Mouse (Mus musculus): ENCODE data around the gene Unc5b. TPM values are rescaled to one million over a fixed set of nuclear protein-coding genes. Genes with fewer than 3 reads are reported as not detected.

The Unc5b gene
- polyA plus RNA-seq, 1 experiment from 2014 or later, result 8.3 TPM

DNA sequence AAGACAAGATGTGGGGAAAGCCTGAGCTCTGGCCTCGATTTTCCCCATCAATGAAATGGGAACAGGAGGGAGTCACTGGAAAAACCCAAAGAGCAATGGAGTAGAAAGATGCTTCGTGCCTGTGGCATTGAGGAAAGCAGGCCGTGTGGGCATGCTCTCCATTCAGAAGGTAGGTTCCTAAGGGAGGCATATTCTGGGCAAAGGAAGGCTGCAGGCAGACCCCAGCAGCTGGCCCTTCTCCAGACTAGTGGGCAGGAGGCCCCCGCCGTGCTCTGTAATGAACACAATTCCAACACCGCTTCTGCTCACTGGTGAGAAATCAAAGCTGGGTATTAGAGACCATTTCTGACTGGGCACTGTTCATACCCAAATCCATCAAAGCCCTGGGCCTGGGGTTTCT lies 2.3 kb downstream of the Unc5b start:
- Histone ChIP-seq H3K4me2 (replicated peaks) (peak overlapping the region; percentile 94), H3K27ac (no peak overlapping the region), H3K27me3 (peaks cover 34% of the 10 kb centered on the region)

DNA sequence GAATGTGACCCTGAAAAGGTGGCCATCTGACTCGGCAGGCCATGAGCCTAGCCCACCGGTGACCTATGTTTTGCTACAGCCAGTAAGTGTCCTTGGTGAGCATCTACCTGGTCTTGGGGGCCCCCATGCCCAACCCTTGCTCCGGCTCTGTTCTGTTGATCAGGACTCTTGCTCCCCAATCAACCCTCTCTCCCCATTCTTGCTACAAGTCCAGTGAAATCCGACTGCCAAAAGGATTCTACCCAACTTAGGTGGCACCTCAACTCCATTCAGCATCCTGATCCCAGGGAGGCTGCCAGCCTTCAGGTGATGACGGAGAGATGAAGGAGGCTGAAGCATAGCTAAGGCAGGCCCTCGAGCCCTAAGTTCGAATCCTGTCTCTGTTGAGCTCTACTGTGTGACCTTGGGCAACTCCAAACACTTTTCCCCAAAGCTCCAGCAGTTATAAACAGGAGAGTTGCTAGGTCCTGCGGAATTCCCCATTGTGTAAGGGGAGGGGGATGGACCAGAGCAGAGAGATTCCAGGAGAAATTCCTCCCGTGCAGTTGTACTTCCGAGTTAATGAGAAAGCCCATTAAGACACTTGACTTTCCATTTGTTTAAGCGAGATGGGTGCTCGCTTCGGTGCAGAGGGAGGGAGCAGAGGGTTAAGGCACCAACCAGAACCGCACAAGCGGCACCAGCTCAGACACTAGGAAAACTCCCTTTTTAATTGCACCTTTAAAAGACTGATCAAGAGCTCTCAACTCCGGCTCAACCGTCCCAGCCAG lies 3.3 kb downstream of the Unc5b start:
- no peak for ATAC-seq (ENCODE audit: low FRiP score, low read depth)
- H3K4me2 ChIP-seq (replicated peaks), result peak overlapping the region; percentile 94
- peak overlapping the region; percentile 77 for H3K4me3 ChIP-seq
- peaks cover 29% of the 10 kb centered on the region for H3K27me3 ChIP-seq
- no peak overlapping the region for H3K9ac ChIP-seq
- H3K4me1 ChIP-seq, result peaks cover 86% of the 10 kb centered on the region
- WGBS, result 33% methylated on average over 17 of the region's 17 CpGs
- no peaks in the 10 kb centered on the region for H3K36me3 ChIP-seq
- no peak overlapping the region for H3K27ac ChIP-seq
- H3K9me3 ChIP-seq, result no peaks in the 10 kb centered on the region

More for the DNA sequence above, 2.3 kb downstream of the Unc5b start:
- Histone ChIP-seq H3K9ac (peak overlapping the region; percentile 85; the same call in 1 of the 2 replicates), H3K9me3 (no peaks in the 10 kb centered on the region), H3K4me3 (peak overlapping the region; percentile 77), H3K36me3 (no peaks in the 10 kb centered on the region), H3K4me1 (peaks cover 76% of the 10 kb centered on the region)
- ATAC-seq (ENCODE audit: low FRiP score, low read depth), result no peak
- 26% methylated on average over 6 of the region's 6 CpGs for WGBS

DNA sequence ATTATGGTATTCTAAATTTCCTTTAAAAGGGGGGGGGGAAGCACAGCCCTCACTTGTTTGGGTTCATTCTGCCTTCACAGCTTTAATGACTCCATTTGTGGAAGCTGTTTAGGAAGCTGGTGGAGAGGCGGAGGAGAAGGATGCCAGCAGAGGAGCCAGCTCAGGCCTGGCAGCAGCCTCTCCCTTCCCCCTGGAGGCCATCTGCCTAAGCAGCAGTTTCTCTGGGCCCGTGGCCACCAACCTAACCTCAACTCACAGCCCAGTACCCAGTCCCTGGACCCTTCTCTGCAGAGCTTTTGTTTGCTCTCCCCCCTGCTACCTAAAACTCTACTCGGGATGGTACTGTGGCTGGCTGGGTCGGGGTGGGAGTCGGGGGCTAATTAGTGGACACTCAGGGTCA lies 4.1 kb downstream of the Unc5b start:
- peak overlapping the region; percentile 63 for H3K9ac ChIP-seq
- WGBS, result 18% methylated on average over 5 of the region's 5 CpGs
- H3K27ac ChIP-seq, result no peak overlapping the region
- peaks cover 20% of the 10 kb centered on the region for H3K27me3 ChIP-seq
- H3K9me3 ChIP-seq, result no peaks in the 10 kb centered on the region
- H3K4me1 ChIP-seq, result peaks cover 93% of the 10 kb centered on the region
- H3K36me3 ChIP-seq, result no peaks in the 10 kb centered on the region
- H3K4me2 ChIP-seq (replicated peaks), result peak overlapping the region; percentile 94
- peak overlapping the region; percentile 77 for H3K4me3 ChIP-seq
- ATAC-seq (ENCODE audit: low FRiP score, low read depth), result no peak

DNA sequence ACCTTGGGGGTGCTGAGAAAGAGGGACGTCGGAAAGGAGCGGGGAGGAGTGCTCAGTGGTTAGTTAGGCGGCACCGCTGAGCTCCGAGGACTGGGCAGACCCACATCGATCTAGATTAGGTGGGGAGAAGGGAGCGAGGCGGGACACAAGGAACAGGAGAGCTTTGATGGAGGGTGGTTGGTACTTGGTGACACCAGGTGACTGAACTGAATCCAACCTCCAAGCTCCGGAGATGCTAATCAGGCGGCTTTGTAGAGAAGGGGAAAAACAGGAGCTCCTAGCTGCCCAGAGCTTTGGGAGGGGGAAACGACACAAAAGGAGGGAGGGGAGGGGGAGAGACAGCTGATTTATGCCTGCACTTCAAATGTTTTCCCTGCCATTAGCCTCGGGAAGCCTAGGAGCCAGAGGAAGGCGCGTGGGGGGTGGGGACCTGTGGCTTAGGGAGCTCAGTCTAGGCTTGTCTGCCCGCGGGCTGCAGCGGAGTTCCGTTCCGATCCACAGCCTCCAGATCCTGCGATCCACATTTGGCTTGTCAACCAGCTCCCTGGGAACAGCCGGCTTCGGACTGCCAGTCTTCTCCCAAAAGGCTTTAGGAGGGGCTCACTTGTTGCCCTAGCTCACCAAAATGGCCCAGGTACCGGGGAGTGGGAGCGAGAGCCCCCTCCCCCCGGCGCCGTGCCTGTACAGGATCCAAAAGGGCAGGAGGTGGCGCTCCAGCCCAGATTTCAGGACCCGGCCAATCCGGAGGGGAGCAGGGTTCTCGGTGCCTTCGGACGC lies 4.7 kb downstream of the Unc5b start:
- WGBS, result 1% methylated on average over 32 of the region's 34 CpGs
- Histone ChIP-seq H3K27me3 (peaks cover 17% of the 10 kb centered on the region; the same call in 1 of the 2 replicates), H3K4me3 (peak overlapping the region; percentile 77), H3K36me3 (no peaks in the 10 kb centered on the region), H3K9ac (peak overlapping the region; percentile 63), H3K9me3 (no peaks in the 10 kb centered on the region), H3K4me1 (peaks cover 92% of the 10 kb centered on the region), H3K27ac (no peak overlapping the region; the same call in 1 of the 2 replicates), H3K4me2 (replicated peaks) (peak overlapping the region; percentile 94)
- ATAC-seq (ENCODE audit: low FRiP score, low read depth), result no peak

DNA sequence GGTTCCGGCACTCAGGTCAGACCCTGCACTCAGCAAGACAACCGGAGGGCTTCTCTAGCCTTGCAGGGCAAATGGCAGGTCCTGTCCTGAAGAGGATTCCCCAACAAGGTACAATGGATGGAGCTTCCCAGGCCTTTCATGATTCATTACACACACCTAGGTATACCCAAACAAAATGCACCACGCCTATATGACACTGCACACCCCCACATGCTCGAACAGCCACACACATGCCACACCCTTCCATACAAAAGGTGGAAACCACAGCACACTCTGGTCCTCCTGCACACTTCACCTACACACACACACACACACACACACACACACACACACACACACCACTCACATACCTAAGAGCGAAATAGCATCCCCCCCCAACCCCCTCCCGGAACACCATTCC lies 5.4 kb downstream of the Unc5b start:
- H3K27ac ChIP-seq, result no peak overlapping the region; the same call in 1 of the 2 replicates
- peaks cover 17% of the 10 kb centered on the region; the same call in 1 of the 2 replicates for H3K27me3 ChIP-seq
- no peaks in the 10 kb centered on the region for H3K9me3 ChIP-seq
- no peak for ATAC-seq (ENCODE audit: low FRiP score, low read depth)
- 0 out of 2 replicates have a peak overlapping the region, but pooled peaks have one; percentile 63 for H3K9ac ChIP-seq
- H3K4me3 ChIP-seq, result peak overlapping the region; percentile 77
- no peaks in the 10 kb centered on the region for H3K36me3 ChIP-seq
- 45% methylated on average over 6 of the region's 6 CpGs for WGBS
- H3K4me2 ChIP-seq (replicated peaks), result peak overlapping the region; percentile 94
- H3K4me1 ChIP-seq, result peaks cover 97% of the 10 kb centered on the region

DNA sequence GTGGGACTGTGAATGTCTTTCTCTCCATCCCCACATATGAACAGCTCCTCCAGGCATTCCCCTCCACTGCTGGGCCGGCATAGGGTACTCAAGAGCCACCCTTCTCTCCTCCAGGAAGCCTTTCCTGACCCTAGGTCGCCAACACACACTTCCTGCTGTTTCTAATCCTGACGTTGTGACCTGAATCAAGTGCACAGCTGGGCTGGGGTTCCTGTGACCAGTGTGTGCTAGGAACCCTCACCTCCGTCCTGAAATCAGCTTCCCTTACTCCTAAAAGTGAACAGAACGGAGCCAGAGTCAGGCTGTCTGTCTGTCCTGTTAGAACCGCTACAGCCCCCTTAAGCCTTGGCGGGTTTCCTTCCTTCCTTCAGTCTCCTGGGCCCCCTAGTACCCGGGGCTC lies 7.6 kb downstream of the Unc5b start:
- no peak overlapping the region for H3K4me3 ChIP-seq
- whole genome bisulfite sequencing, result 20% methylated on average over 8 of the region's 8 CpGs
- no peak for ATAC-seq (ENCODE audit: low FRiP score, low read depth)
- H3K4me2 ChIP-seq (replicated peaks), result no peak overlapping the region
- peaks cover 4% of the 10 kb centered on the region; the same call in 1 of the 2 replicates for H3K27me3 ChIP-seq
- no peak overlapping the region; the same call in 1 of the 2 replicates for H3K27ac ChIP-seq
- H3K9me3 ChIP-seq, result no peaks in the 10 kb centered on the region
- H3K9ac ChIP-seq, result peak overlapping the region; percentile 40; the same call in 1 of the 2 replicates
- peaks cover 91% of the 10 kb centered on the region for H3K4me1 ChIP-seq
- no peaks in the 10 kb centered on the region for H3K36me3 ChIP-seq

DNA sequence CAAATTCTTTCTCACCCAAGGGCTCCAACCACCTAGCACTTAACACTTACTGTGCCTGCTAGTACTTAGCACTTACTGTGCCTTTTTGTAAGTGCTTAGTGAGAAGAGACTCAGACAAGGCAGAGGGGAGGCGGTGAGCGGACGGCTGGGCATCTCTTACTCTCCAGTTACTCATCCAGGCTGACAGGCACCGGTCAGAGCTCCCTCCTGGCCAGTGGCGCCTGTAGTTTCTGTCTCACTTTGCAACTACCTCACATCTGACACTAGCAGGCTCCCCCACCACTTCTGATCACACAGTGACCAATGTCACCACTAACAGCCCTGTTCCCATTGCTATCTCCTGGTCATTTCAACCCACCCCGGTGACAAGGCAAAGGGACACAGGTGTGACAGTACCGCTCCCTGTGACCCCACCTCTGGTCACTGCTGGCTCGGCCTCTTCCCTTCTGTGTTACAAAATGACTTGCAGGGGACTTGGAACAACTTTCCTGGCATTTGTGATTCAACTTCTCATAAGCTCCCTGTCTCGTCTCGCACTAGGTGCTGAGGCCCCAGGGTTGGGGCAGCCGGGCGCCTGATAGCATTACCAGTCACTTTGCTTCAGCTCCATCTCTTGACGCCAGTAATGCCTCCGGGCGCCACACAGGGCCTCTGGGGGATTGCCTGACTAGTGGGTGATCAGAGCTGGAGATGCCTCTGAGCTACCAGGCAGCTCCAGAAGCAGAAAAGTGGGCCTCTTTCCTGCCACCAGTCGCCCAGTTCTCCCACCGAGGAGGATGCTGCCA lies 8.5 kb downstream of the Unc5b start:
- no peak overlapping the region for H3K27ac ChIP-seq
- WGBS, result 64% methylated on average over 17 of the region's 17 CpGs
- H3K36me3 ChIP-seq, result no peaks in the 10 kb centered on the region
- H3K9ac ChIP-seq, result 0 out of 2 replicates have a peak overlapping the region, but pooled peaks have one; percentile 40
- no peak overlapping the region for H3K4me3 ChIP-seq
- H3K9me3 ChIP-seq, result no peaks in the 10 kb centered on the region
- peaks cover 87% of the 10 kb centered on the region for H3K4me1 ChIP-seq
- ATAC-seq (ENCODE audit: low FRiP score, low read depth), result no peak
- H3K27me3 ChIP-seq, result peaks cover 1% of the 10 kb centered on the region; the same call in 1 of the 2 replicates
- no peak overlapping the region for H3K4me2 ChIP-seq (replicated peaks)

DNA sequence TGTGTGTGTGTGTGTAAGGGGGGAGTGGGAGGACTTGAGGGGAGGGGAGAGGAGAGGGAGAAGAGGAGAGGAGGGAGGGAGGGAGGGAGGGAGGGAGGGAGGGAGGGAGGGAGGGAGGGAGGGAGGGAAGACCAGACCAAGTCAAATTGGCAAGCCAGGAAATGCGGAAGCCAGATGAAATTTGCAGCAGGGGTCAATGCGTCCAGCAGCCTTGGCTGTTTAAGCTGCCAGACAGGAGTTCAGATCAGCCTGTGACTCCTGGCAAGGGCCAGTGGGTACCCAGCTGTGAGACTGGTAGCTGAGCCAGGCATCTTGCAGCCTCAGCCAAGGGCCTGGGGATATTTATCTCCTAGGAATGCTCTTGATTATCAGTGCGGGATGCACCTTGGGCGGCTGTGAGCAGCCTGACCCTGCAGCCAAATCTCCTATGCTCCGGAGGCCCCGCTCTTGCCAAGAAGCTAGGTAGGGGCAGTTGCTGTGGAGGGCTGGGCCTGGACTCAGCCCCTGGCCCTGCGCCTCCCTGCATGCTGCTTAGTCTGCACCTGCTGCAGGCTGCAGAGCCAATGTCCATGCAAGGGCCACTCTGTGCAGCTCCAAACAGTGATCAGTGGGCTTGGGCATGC lies 9.5 kb downstream of the Unc5b start:
- 36% methylated on average over 7 of the region's 7 CpGs for WGBS
- Histone ChIP-seq H3K4me1 (peaks cover 87% of the 10 kb centered on the region), H3K4me3 (no peak overlapping the region), H3K9me3 (no peaks in the 10 kb centered on the region), H3K36me3 (no peaks in the 10 kb centered on the region), H3K27ac (peak overlapping the region; percentile 28; the same call in 1 of the 2 replicates), H3K4me2 (replicated peaks) (no peak overlapping the region), H3K9ac (no peak overlapping the region), H3K27me3 (no peaks in the 10 kb centered on the region)
- ATAC-seq (ENCODE audit: low FRiP score, low read depth), result no peak

DNA sequence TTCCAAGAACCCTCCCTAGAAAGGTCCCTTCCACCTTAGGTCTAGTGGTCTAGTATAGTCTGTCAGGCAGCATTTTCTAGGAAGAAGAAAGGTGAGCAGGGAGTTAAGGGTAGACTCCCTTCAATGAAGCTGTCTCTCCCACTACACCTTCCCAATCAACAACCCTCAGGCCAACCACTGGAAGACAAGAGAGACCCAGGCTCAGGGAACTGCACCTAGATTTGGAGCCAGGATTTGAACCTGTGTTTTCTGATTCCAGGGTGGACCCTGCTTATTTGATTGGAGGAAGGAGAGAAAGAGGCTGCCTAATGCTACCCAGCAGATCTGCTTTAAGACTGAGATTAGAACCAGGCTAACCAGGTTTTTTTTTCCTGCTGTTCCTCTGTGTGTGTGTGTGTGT lies 10.1 kb downstream of the Unc5b start:
- Histone ChIP-seq H3K36me3 (no peaks in the 10 kb centered on the region), H3K9ac (no peak overlapping the region), H3K4me1 (peaks cover 87% of the 10 kb centered on the region), H3K27me3 (no peaks in the 10 kb centered on the region), H3K9me3 (no peaks in the 10 kb centered on the region), H3K27ac (no peak overlapping the region), H3K4me3 (no peak overlapping the region), H3K4me2 (replicated peaks) (no peak overlapping the region)
- ATAC-seq (ENCODE audit: low FRiP score, low read depth), result no peak

DNA sequence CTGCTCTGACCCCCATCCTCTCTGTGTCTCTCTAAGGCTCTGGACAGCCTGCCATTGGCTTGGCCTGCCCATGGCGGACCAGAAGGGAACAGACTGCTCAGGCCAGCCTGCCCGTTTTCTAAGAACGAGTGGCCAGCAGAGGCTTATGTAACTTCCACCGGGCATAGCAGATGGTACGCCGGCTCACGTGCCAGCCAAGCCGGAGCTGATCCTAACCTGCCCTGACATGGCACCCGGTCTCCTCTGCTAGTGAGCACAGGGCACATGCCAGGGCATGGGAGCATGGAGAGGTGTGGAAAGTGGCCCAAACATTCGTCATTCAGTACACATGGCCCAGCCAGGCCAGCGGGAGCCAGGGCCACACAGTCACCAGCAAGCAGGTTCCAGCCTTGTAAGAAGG lies 10.8 kb downstream of the Unc5b start:
- no peak overlapping the region for H3K9ac ChIP-seq

DNA sequence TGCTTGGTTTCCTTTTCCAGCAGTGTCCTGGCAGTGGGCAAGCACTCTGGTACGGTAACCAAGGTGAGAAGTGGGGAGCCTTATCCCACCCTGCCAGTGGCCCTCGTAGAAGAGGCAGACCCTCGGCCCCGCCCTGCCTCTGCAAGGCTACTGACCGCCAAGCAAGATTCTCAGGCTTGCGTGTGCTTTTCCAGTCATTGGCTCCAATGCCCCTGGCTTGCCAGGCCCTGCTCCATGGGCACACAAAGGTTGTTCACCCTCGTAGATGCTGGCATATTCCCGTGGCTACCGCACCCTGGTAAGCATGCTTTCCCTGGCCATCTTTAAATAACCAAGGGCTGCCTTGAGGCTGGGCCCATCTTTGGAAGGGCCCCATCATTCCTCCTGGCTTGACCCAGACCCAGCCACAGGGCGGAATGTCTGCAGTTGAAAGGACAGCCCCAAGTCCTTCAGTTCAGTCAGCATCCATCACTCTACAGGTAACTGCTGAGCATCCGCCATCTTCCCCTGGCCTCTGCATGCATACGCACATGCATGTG lies 11.7 kb downstream of the Unc5b start:
- Histone ChIP-seq H3K4me2 (replicated peaks) (no peak overlapping the region), H3K4me3 (no peak overlapping the region), H3K36me3 (no peaks in the 10 kb centered on the region), H3K9ac (no peak overlapping the region), H3K27me3 (no peaks in the 10 kb centered on the region), H3K9me3 (no peaks in the 10 kb centered on the region), H3K27ac (no peak overlapping the region), H3K4me1 (peaks cover 87% of the 10 kb centered on the region)
- ATAC-seq (ENCODE audit: low FRiP score, low read depth), result no peak
- 83% methylated on average over 12 of the region's 12 CpGs for WGBS

More for the DNA sequence above, 10.8 kb downstream of the Unc5b start:
- Histone ChIP-seq H3K4me1 (peaks cover 87% of the 10 kb centered on the region), H3K4me2 (replicated peaks) (no peak overlapping the region), H3K9me3 (no peaks in the 10 kb centered on the region), H3K27ac (no peak overlapping the region), H3K36me3 (no peaks in the 10 kb centered on the region), H3K27me3 (no peaks in the 10 kb centered on the region), H3K4me3 (no peak overlapping the region)
- ATAC-seq (ENCODE audit: low FRiP score, low read depth), result no peak
- 85% methylated on average over 11 of the region's 11 CpGs for WGBS
